Mouse (Mus musculus) stomach, embryonic 14.5 days (tissue): Measurements from ENCODE around the gene Poc1b. TPM values are rescaled to one million over a fixed set of nuclear protein-coding genes. Genes with fewer than 3 reads are reported as not detected.

ENCODE experiments used
- ATAC-seq: fragments of 200-750 bp; cut with Nextera tagmentation; 2 replicates; pipeline ENCODE4 v1.8.0; 2017; ENCODE audit warnings: low read depth, moderate TSS enrichment; ENCODE audit not compliant: insufficient number of reproducible peaks, insufficient read depth, low FRiP score
- H3K27ac ChIP-seq: fragments of 300-500 bp; sonication (generic); 2 replicates; pipeline ENCODE4 v1.5.1; 2014; ENCODE audit warnings: mild to moderate bottlenecking, low read length, moderate library complexity, mixed read lengths
- H3K27me3 ChIP-seq: fragments of 300-500 bp; sonication (generic); 2 replicates; pipeline ENCODE4 v1.6.1; 2014; ENCODE audit warnings: low read length, control low read depth, mixed read lengths; ENCODE audit not compliant: control insufficient read depth, insufficient read depth
- H3K36me3 ChIP-seq: fragments of 300-500 bp; sonication (generic); 2 replicates; pipeline ENCODE4 v1.6.1; 2014; ENCODE audit warnings: mild to moderate bottlenecking, control low read depth, low read length, moderate library complexity, mixed read lengths; ENCODE audit not compliant: control insufficient read depth, insufficient read depth
- H3K4me1 ChIP-seq: fragments of 300-500 bp; sonication (generic); 2 replicates; pipeline ENCODE4 v1.6.1; 2014; ENCODE audit warnings: low read length, control low read depth, mixed read lengths; ENCODE audit not compliant: control insufficient read depth, insufficient read depth
- H3K4me2 ChIP-seq: fragments of 300-500 bp; sonication (generic); replicated peaks from 2 replicates; pipeline ENCODE4 v1.6.1; 2014; ENCODE audit warnings: low read depth, low read length, control low read depth
- H3K4me3 ChIP-seq: fragments of 300-500 bp; sonication (generic); 2 replicates; pipeline ENCODE4 v1.5.1; 2014; ENCODE audit warnings: low read depth, low read length, control low read depth
- H3K9ac ChIP-seq: fragments of 300-500 bp; sonication (generic); replicated peaks from 2 replicates; pipeline ENCODE4 v1.6.1; 2014; ENCODE audit warnings: low read depth, mild to moderate bottlenecking, control low read depth, low read length, moderate library complexity, mixed read lengths
- H3K9me3 ChIP-seq: fragments of 300-500 bp; sonication (generic); 2 replicates; pipeline ENCODE4 v1.6.1; 2016; ENCODE audit warnings: low read depth, low read length, control low read depth; ENCODE audit not compliant: control insufficient read depth
- WGBS: fragments of 180-500 bp; shearing (Covaris S2); extraction: QIAGEN DNeasy Blood & Tissue Kit; methylation state at CpG from one replicate; pipeline ENCODE4 v1.1.7; 2014; 5-methylcytosine and 5-hydroxymethylcytosine counted together
- polyA plus RNA-seq: library from polyadenylated mRNA; unstranded; fragments of >200 nt; fragmentation: Nextera tagmentation; extraction: Ambion mirVana; gene quantifications from 2 replicates; pipeline ENCODE4 v1.2.1, GENCODE M21; 2014

Poc1b gene
- polyA plus RNA-seq, 1 experiment from 2014 or later: 24.9 TPM

DNA sequence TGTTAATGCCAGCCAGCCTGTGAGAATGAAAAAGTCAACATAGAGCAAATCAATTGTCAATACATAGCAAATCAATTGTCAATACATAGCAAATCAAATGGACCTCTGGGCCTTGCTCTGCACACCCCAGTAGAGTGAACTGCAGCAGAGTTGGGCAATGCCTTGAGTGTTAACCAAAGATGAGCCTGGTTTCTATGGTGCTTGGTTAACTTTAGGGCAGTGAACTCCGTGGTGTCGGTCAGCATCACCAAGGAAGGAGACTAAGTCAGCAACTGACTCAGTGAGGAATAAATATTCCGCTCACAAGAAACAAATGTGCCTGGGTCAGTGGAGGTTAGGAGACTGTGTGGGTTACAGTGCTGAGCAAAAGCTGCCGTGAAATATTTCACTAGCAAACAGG is 72.7 kb downstream of the Poc1b start:
- Histone ChIP-seq H3K4me3 (no peak overlapping the region), H3K4me1 (no peaks in the 10 kb centered on the region), H3K36me3 (no peaks in the 10 kb centered on the region), H3K27me3 (no peaks in the 10 kb centered on the region), H3K27ac (no peak overlapping the region), H3K4me2 (no peak overlapping the region), H3K9me3 (no peaks in the 10 kb centered on the region), H3K9ac (no peak overlapping the region)
- no peak for ATAC-seq
- 85% methylated on average over 4 of the region's 4 CpGs for WGBS

DNA sequence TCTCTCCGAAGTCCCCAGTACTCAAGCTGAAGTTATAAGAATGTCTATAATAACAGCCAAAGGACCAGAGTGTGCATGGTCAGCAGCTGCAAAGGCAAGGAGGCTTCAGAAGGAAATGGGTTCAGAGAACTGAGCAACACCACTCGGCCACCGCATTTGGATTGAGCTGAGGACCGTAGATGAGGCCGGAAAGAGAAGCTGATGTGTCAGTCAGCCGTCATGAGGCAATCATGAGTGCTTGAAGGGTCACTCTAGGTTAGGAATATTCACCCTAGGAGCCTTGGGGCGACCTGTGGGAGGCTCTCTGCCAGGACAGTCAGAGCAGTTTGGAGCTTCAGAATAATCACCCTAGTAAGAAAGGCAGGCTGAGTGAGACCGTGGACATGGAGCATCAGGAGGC is 74.7 kb downstream of the Poc1b start:
- no peak for ATAC-seq
- Histone ChIP-seq H3K9ac (no peak overlapping the region), H3K27ac (no peak overlapping the region), H3K4me2 (no peak overlapping the region), H3K4me3 (no peak overlapping the region), H3K36me3 (no peaks in the 10 kb centered on the region), H3K27me3 (no peaks in the 10 kb centered on the region), H3K4me1 (no peaks in the 10 kb centered on the region), H3K9me3 (no peaks in the 10 kb centered on the region)
- 86% methylated on average over 8 of the region's 8 CpGs for WGBS

DNA sequence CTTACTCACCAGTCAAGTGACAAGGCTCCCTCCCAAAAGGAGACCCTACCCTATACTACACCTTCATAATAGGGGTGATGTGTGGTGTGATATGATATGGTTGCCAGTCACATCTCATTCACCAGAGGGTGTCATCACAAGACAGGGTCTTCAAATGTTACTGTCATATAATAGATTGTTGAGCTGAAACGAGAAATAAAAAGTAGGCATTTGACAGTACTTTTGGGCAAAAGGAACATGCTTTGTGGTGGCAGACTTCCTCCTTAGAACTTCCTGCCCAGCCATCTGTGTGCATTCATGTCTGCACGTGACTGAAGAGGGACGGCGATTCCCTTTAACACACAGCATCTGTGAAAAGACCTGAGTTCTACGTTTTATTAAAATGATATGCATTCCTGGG is 75.3 kb downstream of the Poc1b start:
- no peaks in the 10 kb centered on the region for H3K9me3 ChIP-seq
- no peak overlapping the region for H3K4me3 ChIP-seq
- H3K36me3 ChIP-seq: no peaks in the 10 kb centered on the region
- no peak for ATAC-seq
- 80% methylated on average over 5 of the region's 5 CpGs for WGBS
- H3K27ac ChIP-seq: no peak overlapping the region
- H3K9ac ChIP-seq: no peak overlapping the region
- H3K27me3 ChIP-seq: no peaks in the 10 kb centered on the region
- no peaks in the 10 kb centered on the region for H3K4me1 ChIP-seq
- H3K4me2 ChIP-seq: no peak overlapping the region

DNA sequence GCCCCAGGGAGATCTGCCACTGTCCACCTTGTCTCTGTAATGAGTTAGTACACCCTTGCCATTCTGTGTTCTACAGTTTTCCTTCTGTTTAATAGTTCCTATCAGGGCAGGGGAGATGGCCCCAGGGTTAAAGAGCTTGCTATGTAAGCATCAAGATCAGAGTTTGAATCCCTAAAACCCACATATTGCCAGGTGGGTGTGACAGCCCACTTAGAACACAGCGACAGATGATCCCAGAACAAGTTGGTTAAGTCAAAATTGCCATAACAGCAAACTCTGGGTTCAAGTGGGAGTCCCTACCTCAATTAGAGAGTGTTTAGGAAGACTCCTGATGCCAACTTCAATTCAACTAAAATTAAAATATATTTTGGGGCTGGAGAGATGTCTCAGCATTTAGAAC is 81.3 kb downstream of the Poc1b start:
- Histone ChIP-seq H3K27ac (no peak overlapping the region), H3K9me3 (no peaks in the 10 kb centered on the region), H3K4me3 (no peak overlapping the region), H3K4me1 (no peaks in the 10 kb centered on the region), H3K4me2 (no peak overlapping the region), H3K27me3 (no peaks in the 10 kb centered on the region), H3K9ac (no peak overlapping the region), H3K36me3 (no peaks in the 10 kb centered on the region; the same call in 1 of the 2 replicates)
- 97% methylated on average over 1 of the region's 1 CpGs for WGBS
- no peak for ATAC-seq

DNA sequence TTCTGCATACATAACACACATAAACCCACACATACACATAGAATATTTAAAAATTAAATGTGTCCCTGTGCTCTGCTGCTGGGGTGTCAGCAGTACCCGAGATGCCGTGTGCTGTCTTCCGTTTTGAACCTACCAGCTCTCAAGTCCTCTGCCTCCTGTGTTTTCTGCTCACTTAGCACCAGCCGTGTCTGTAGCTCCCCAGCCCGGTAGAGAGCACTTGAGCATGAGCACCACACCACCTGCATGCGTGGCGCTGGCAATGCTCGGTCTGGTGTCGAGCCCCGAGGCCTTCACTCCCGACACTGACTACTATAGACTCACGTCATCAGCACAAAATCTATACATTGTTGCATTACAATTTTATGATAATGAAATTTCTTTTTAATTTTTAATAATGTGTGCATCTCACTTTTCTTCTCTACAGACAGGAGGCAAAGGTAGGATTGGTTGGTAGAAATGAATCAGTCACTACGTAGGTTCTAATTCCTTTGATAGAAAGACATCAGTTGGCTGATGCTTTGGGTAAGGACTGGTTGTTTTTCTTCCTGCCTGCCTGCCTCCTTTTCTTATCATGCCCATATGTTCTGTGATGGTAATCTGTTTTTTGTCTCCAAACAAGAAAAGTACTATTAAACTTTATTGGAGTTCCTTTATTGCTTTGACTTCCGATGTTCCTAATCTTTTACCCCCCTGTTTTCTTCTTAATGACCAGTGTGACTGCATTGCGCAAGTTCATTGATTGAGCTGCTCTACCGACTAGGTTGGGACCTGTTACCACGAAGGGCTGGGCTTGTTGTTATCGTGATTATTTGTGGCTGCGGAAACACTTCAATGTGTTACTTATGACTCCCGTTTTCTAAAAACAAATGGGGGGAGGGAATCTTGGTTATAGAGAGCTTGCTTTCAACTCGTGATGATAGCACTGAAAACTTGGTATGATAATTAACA is 82.1 kb downstream of the Poc1b start:
- 0 out of 2 replicates have a peak, but pooled peaks cover 1% of the 10 kb centered on the region for H3K4me1 ChIP-seq
- H3K27me3 ChIP-seq: no peaks in the 10 kb centered on the region
- no peaks in the 10 kb centered on the region for H3K9me3 ChIP-seq
- 86% methylated on average over 21 of the region's 21 CpGs for WGBS
- H3K9ac ChIP-seq: no peak overlapping the region
- no peak overlapping the region for H3K27ac ChIP-seq
- H3K4me3 ChIP-seq: no peak overlapping the region
- no peak overlapping the region for H3K4me2 ChIP-seq
- no peak for ATAC-seq
- no peaks in the 10 kb centered on the region; the same call in 1 of the 2 replicates for H3K36me3 ChIP-seq

DNA sequence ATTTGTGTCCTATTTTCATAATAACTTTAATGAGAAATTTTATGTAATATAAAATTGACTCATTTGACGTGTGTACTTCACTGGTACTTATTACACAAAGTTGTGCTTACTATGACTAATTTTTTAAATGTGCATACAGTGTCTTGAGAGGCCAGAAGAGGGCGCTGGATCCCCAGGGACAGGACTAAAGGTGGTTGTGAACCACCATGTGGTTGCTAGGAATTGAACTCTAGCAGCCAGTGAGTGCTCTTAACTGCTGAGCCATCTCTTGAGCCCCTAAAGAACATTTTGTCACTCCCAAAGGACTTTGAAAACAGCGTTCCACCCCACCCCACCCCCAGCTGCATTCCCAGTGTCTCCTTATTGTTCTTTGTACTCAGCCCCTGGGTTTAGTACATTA is 84.0 kb downstream of the Poc1b start:
- Histone ChIP-seq H3K36me3 (no peaks in the 10 kb centered on the region; the same call in 1 of the 2 replicates), H3K27me3 (no peaks in the 10 kb centered on the region), H3K9me3 (no peaks in the 10 kb centered on the region), H3K9ac (no peak overlapping the region), H3K4me1 (0 out of 2 replicates have a peak, but pooled peaks cover 3% of the 10 kb centered on the region), H3K27ac (no peak overlapping the region), H3K4me2 (no peak overlapping the region), H3K4me3 (no peak overlapping the region)
- ATAC-seq: no peak
- 57% methylated on average over 3 of the region's 3 CpGs for WGBS

DNA sequence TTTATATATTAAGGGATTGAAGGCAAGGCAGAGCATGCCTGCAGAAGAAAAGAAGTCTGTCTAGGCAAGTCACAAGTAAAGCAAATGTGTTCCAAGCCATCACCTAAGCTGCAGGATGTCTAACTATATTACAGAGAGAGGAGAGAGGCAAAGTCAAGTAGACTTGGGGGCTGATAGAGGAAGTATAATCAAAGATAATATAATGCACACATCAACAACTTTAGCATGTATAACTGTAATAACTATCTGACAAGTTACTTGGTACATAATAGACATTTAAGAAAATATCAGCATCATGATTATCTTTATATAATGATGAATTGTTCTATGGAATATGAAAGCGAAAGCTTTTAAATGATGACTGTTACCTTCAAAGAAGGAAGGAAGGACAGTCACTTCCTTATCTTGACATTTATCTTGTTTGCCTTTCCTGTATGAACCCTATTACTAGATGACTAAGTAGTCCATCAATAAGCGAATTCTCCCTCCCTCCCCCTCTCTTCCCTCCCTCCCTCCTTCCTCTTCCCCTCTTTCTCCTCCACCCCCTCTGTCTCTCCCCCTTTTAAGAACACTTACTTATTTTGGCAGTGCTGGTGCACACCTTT is 87.7 kb downstream of the Poc1b start:
- WGBS: 83% methylated on average over 2 of the region's 2 CpGs
- no peaks in the 10 kb centered on the region for H3K27me3 ChIP-seq
- no peak overlapping the region for H3K4me3 ChIP-seq
- H3K4me1 ChIP-seq: 0 out of 2 replicates have a peak, but pooled peaks cover 3% of the 10 kb centered on the region
- H3K9ac ChIP-seq: no peak overlapping the region
- no peak overlapping the region for H3K4me2 ChIP-seq
- H3K9me3 ChIP-seq: no peaks in the 10 kb centered on the region
- no peaks in the 10 kb centered on the region; the same call in 1 of the 2 replicates for H3K36me3 ChIP-seq
- no peak overlapping the region for H3K27ac ChIP-seq
- ATAC-seq: no peak

DNA sequence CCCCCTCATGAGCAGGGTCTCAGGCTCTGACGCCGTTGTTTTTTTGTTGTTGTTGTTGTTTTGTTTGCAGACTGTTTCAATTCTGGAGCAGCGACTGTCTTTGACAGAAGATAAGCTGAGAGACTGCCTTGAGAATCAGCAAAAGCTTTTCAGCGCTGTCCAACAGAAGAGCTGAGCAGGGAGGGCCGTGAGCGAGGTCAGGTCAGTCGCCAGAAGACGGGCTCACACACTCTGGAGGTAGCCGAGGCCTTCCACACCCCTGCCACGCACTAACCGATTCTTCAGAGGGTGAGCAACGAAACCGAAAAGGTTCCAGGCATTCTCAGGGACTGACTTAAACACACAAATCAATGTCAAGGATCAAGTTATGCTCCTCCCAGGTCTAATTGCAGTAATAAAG is 89.7 kb downstream of the Poc1b start:
- ATAC-seq: no peak
- no peaks in the 10 kb centered on the region; the same call in 1 of the 2 replicates for H3K36me3 ChIP-seq
- no peak overlapping the region for H3K4me2 ChIP-seq
- 0 out of 2 replicates have a peak, but pooled peaks cover 3% of the 10 kb centered on the region for H3K4me1 ChIP-seq
- 70% methylated on average over 13 of the region's 13 CpGs for WGBS
- no peaks in the 10 kb centered on the region for H3K9me3 ChIP-seq
- no peak overlapping the region for H3K9ac ChIP-seq
- H3K4me3 ChIP-seq: no peak overlapping the region
- H3K27me3 ChIP-seq: no peaks in the 10 kb centered on the region
- no peak overlapping the region for H3K27ac ChIP-seq
